In the genomic region with DNA sequence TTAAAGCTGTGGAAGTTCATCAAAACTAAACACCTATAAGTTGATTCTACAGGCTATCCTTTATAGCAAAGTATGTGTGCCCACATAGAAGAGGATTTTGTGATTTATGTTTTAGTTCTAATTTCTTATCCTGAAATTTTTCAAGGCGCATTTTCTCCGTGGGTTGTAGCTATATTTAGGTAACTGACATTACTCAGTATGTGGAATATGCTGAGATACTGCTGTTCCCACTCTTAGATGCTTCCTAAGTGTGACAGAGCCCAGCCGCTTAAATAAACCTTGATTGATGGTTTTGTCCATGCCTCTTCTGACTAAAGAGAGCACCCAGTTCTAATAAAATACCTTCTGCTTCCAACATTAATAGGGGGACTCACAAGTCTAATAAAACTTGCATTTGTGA, we compare ENCODE assay signal across 30 mouse cellular contexts.
DNase-seq lines count a peak whose midpoint lies in the region; ATAC-seq lines count a peak whose summit lies in the region.
"Had no signal": no experiment of that assay in that cellular context is flagged by ENCODE, and none has a peak within 500 bp of the region (broad histone marks: within the 10 kb centered on the region; RNA-seq: fewer than 3 reads in every experiment).

No protein-coding gene starts in this region.

- DNase-seq in frontal cortex, postnatal 10 days (ENCODE audit: low spot score in 2 of 2) = no peak
- peak; percentile 5 to 16 for DNase-seq in left cerebral cortex, postnatal 14 days (ENCODE audit: low spot score in 2 of 2)
- DNase-seq in left cerebral cortex, postnatal 10 days (ENCODE audit: extremely low spot score in 1 of 2, low spot score in 2 of 2) = no peak
- DNase-seq in midbrain, embryonic 11.5 days (ENCODE audit: low spot score, missing footprints) = peak; percentile 19
- DNase-seq in brain, adult 2 months (ENCODE audit: low read depth, low spot score) = peak; percentile 46
- no peak for DNase-seq in forebrain, embryonic 14.5 days (ENCODE audit: low spot score)
- DNase-seq: adrenal gland, adult 8-10 months; adrenal gland, postnatal 14 days; adrenal gland, postnatal 36 days; B cell, adult 2 months; cerebellum, adult 11 months; cerebellum, adult 18-20 months; cerebellum, adult 8-10 months; cerebellum, adult 9-11 months; cerebellum, postnatal 14 days; cerebellum, postnatal 36 days; embryo, embryonic 11 days had no signal

- intact Hi-C loops in left cerebral cortex, postnatal 14 days (cut with DNase I) = no loop called here
- intact Hi-C loops in left cerebral cortex, postnatal 10 days (cut with DNase I) = no loop called here

- peak; percentile 85 for ATAC-seq in frontal cortex, adult (ENCODE audit: low TSS enrichment)
- no peak for ATAC-seq in midbrain, embryonic 11.5 days (ENCODE audit: low FRiP score)
- no peak for ATAC-seq in midbrain, embryonic 13.5 days
- no peak for ATAC-seq in forebrain, embryonic 14.5 days
- ATAC-seq: activated CD4-positive, CD25-positive, alpha-beta regulatory T cell, adult 4 months; CD4-positive, CD25-positive, alpha-beta regulatory T cell, adult 4 months; forebrain, embryonic 15.5 days; Patski had no signal

- no peak overlapping the region for H3K9ac ChIP-seq in midbrain, embryonic 11.5 days (ENCODE audit: low read length)
- H3K9ac ChIP-seq in midbrain, embryonic 13.5 days (replicated peaks) = no peak overlapping the region
- H3K9ac ChIP-seq in forebrain, embryonic 14.5 days (ENCODE audit: low read length) = no peak overlapping the region
- H3K9ac ChIP-seq: embryonic facial prominence, embryonic 13.5 days; embryonic facial prominence, embryonic 15.5 days; forebrain, embryonic 12.5 days; forebrain, embryonic 15.5 days had no signal

- no peak overlapping the region for H3K27ac ChIP-seq in midbrain, embryonic 11.5 days (ENCODE audit: low read depth, low read length)
- H3K27ac ChIP-seq in midbrain, embryonic 13.5 days = no peak overlapping the region
- no peak overlapping the region for H3K27ac ChIP-seq in forebrain, embryonic 14.5 days (ENCODE audit: low read depth, low read length)
- H3K27ac ChIP-seq: embryonic facial prominence, embryonic 13.5 days; embryonic facial prominence, embryonic 15.5 days; forebrain, embryonic 10.5 days; forebrain, embryonic 12.5 days; forebrain, embryonic 15.5 days had no signal

- H3K4me2 ChIP-seq in midbrain, embryonic 11.5 days = no peak overlapping the region
- H3K4me2 ChIP-seq in midbrain, embryonic 13.5 days (replicated peaks) = no peak overlapping the region
- H3K4me2 ChIP-seq in forebrain, embryonic 14.5 days (ENCODE audit: low read length) = no peak overlapping the region
- H3K4me2 ChIP-seq: embryonic facial prominence, embryonic 13.5 days; embryonic facial prominence, embryonic 15.5 days; forebrain, embryonic 12.5 days; forebrain, embryonic 15.5 days had no signal

- no peaks in the 10 kb centered on the region for H3K4me1 ChIP-seq in midbrain, embryonic 11.5 days (ENCODE audit: control insufficient read depth, insufficient read depth, low read length)
- H3K4me1 ChIP-seq in midbrain, embryonic 13.5 days (replicated peaks) = no peaks in the 10 kb centered on the region
- H3K4me1 ChIP-seq in forebrain, embryonic 14.5 days (ENCODE audit: control insufficient read depth, insufficient read depth, low read length) = no peaks in the 10 kb centered on the region
- H3K4me1 ChIP-seq: embryonic facial prominence, embryonic 13.5 days; embryonic facial prominence, embryonic 15.5 days; forebrain, embryonic 10.5 days; forebrain, embryonic 12.5 days; forebrain, embryonic 15.5 days had no signal

- H3K4me3 ChIP-seq in midbrain, embryonic 11.5 days (ENCODE audit: low read depth, low read length) = no peak overlapping the region
- H3K4me3 ChIP-seq in midbrain, embryonic 13.5 days (replicated peaks) = no peak overlapping the region
- H3K4me3 ChIP-seq in forebrain, embryonic 14.5 days (ENCODE audit: low read depth, low read length) = no peak overlapping the region
- H3K4me3 ChIP-seq: embryonic facial prominence, embryonic 13.5 days; embryonic facial prominence, embryonic 15.5 days; erythroblast, embryonic 14.5 days; forebrain, embryonic 10.5 days; forebrain, embryonic 12.5 days; forebrain, embryonic 15.5 days had no signal

- H3K27me3 ChIP-seq in midbrain, embryonic 11.5 days (ENCODE audit: control insufficient read depth, insufficient read depth, low read length) = no peaks in the 10 kb centered on the region
- H3K27me3 ChIP-seq in midbrain, embryonic 13.5 days = no peaks in the 10 kb centered on the region
- H3K27me3 ChIP-seq in forebrain, embryonic 14.5 days (replicated peaks; ENCODE audit: control insufficient read depth, insufficient read depth, low read length) = no peaks in the 10 kb centered on the region
- H3K27me3 ChIP-seq: CH12.LX; embryonic facial prominence, embryonic 13.5 days; embryonic facial prominence, embryonic 15.5 days; forebrain, embryonic 12.5 days; forebrain, embryonic 15.5 days; Patski had no signal

- no peaks in the 10 kb centered on the region for H3K36me3 ChIP-seq in midbrain, embryonic 11.5 days (ENCODE audit: control insufficient read depth, insufficient read depth, low read length)
- no peaks in the 10 kb centered on the region for H3K36me3 ChIP-seq in midbrain, embryonic 13.5 days
- H3K36me3 ChIP-seq in forebrain, embryonic 14.5 days (ENCODE audit: control insufficient read depth, insufficient read depth, low read length) = no peaks in the 10 kb centered on the region
- H3K36me3 ChIP-seq: embryonic facial prominence, embryonic 13.5 days; embryonic facial prominence, embryonic 15.5 days; forebrain, embryonic 10.5 days; forebrain, embryonic 12.5 days; forebrain, embryonic 15.5 days; G1E had no signal

- H3K9me3 ChIP-seq in midbrain, embryonic 11.5 days (ENCODE audit: control insufficient read depth, low read length) = no peaks in the 10 kb centered on the region
- H3K9me3 ChIP-seq in midbrain, embryonic 13.5 days = no peaks in the 10 kb centered on the region
- no peaks in the 10 kb centered on the region for H3K9me3 ChIP-seq in forebrain, embryonic 14.5 days (replicated peaks; ENCODE audit: control insufficient read depth, low read length)
- H3K9me3 ChIP-seq: embryonic facial prominence, embryonic 13.5 days; embryonic facial prominence, embryonic 15.5 days; forebrain, embryonic 10.5 days; forebrain, embryonic 12.5 days; forebrain, embryonic 15.5 days; G1E had no signal

- 91% methylated on average over 3 of the region's 3 CpGs for WGBS in midbrain, embryonic 11.5 days
- WGBS in midbrain, embryonic 13.5 days = 90% methylated on average over 3 of the region's 3 CpGs
- 89% methylated on average over 3 of the region's 3 CpGs for WGBS in forebrain, embryonic 14.5 days

Comparison
In these comparisons a context has a peak if more than half of its experiments do, and no peak if none do; other contexts are left out.
1. DNase-seq: peak in left cerebral cortex, postnatal 14 days (2 of 2), midbrain, embryonic 11.5 days (single experiment) and brain, adult 2 months (single experiment); none in frontal cortex, postnatal 10 days (0 of 2), left cerebral cortex, postnatal 10 days (0 of 2) and forebrain, embryonic 14.5 days (single experiment).